Comparison of ENCODE assay signal across 11 mouse cellular contexts in genomic region chr7:29343746-29344145, GRCm38 (mm10). TPM values are rescaled to one million over a fixed set of nuclear protein-coding genes. Genes with fewer than 3 reads are reported as not detected.
DNase-seq lines count a peak whose midpoint lies in the region; ATAC-seq lines count a peak whose summit lies in the region.
"Had no signal": no experiment of that assay in that cellular context is flagged by ENCODE, and none has a peak within 500 bp of the region (broad histone marks: within the 10 kb centered on the region; RNA-seq: fewer than 3 reads in every experiment).

No protein-coding gene starts in this region.

- no peaks in the 10 kb centered on the region for H3K9me3 ChIP-seq in hindbrain, embryonic 10.5 days
- no peaks in the 10 kb centered on the region for H3K9me3 ChIP-seq in hindbrain, embryonic 16.5 days (ENCODE audit: control insufficient read depth, low read length)
- no peaks in the 10 kb centered on the region for H3K9me3 ChIP-seq in midbrain, embryonic 11.5 days (ENCODE audit: control insufficient read depth, low read length)
- H3K9me3 ChIP-seq in midbrain, embryonic 15.5 days: no peaks in the 10 kb centered on the region
- H3K9me3 ChIP-seq: intestine, embryonic 15.5 days had no signal

- WGBS in hindbrain, embryonic 10.5 days: 97% methylated on average over 7 of the region's 7 CpGs
- WGBS in hindbrain, embryonic 16.5 days: 91% methylated on average over 7 of the region's 7 CpGs
- 97% methylated on average over 7 of the region's 7 CpGs for WGBS in midbrain, embryonic 11.5 days
- WGBS in midbrain, embryonic 15.5 days: 89% methylated on average over 7 of the region's 7 CpGs

- no peak for DNase-seq in hindbrain, embryonic 10.5 days (ENCODE audit: low spot score)
- peak; percentile 47 for DNase-seq in midbrain, embryonic 11.5 days (ENCODE audit: low spot score, missing footprints)
- DNase-seq in cerebellum, adult 9-10 months: peak; percentile 67
- no peak for DNase-seq in right cerebral cortex, postnatal 4 days
- DNase-seq in yolk sac, embryonic 10.5 days (ENCODE audit: low spot score): no peak
- DNase-seq: embryo, embryonic 11 days; lung, adult 18-20 months; thymus, postnatal 14 days had no signal

- H3K4me3 ChIP-seq in hindbrain, embryonic 10.5 days: no peak overlapping the region
- H3K4me3 ChIP-seq in hindbrain, embryonic 16.5 days (ENCODE audit: low read length): no peak overlapping the region
- no peak overlapping the region for H3K4me3 ChIP-seq in midbrain, embryonic 11.5 days (ENCODE audit: low read depth, low read length)
- no peak overlapping the region for H3K4me3 ChIP-seq in midbrain, embryonic 15.5 days
- H3K4me3 ChIP-seq: intestine, embryonic 15.5 days had no signal

- peaks cover 22% of the 10 kb centered on the region for H3K36me3 ChIP-seq in hindbrain, embryonic 10.5 days
- H3K36me3 ChIP-seq in hindbrain, embryonic 16.5 days (ENCODE audit: control insufficient read depth, insufficient read depth, low read length): peaks cover 6% of the 10 kb centered on the region
- H3K36me3 ChIP-seq in midbrain, embryonic 11.5 days (ENCODE audit: control insufficient read depth, insufficient read depth, low read length): peaks cover 3% of the 10 kb centered on the region; the same call in 1 of the 2 replicates
- H3K36me3 ChIP-seq in midbrain, embryonic 15.5 days (replicated peaks): no peaks in the 10 kb centered on the region; the same call in 1 of the 2 replicates

- H3K27ac ChIP-seq in hindbrain, embryonic 10.5 days: peak overlapping the region; percentile 40
- H3K27ac ChIP-seq in hindbrain, embryonic 16.5 days (ENCODE audit: low read depth, low read length): no peak overlapping the region
- H3K27ac ChIP-seq in midbrain, embryonic 11.5 days (ENCODE audit: low read depth, low read length): no peak overlapping the region
- no peak overlapping the region for H3K27ac ChIP-seq in midbrain, embryonic 15.5 days
- H3K27ac ChIP-seq: intestine, embryonic 15.5 days had no signal

- no peaks in the 10 kb centered on the region for H3K27me3 ChIP-seq in hindbrain, embryonic 10.5 days (ENCODE audit: insufficient read depth, poor library complexity, severe bottlenecking)
- no peaks in the 10 kb centered on the region for H3K27me3 ChIP-seq in hindbrain, embryonic 16.5 days (replicated peaks; ENCODE audit: control insufficient read depth, insufficient read depth, low read length)
- no peaks in the 10 kb centered on the region for H3K27me3 ChIP-seq in midbrain, embryonic 11.5 days (ENCODE audit: control insufficient read depth, insufficient read depth, low read length)
- no peaks in the 10 kb centered on the region for H3K27me3 ChIP-seq in midbrain, embryonic 15.5 days (replicated peaks)
- H3K27me3 ChIP-seq: intestine, embryonic 15.5 days had no signal

- H3K4me2 ChIP-seq in hindbrain, embryonic 16.5 days (ENCODE audit: low read length): no peak overlapping the region
- no peak overlapping the region for H3K4me2 ChIP-seq in midbrain, embryonic 11.5 days
- no peak overlapping the region for H3K4me2 ChIP-seq in midbrain, embryonic 15.5 days
- H3K4me2 ChIP-seq: intestine, embryonic 15.5 days had no signal

- no peak overlapping the region for H3K9ac ChIP-seq in hindbrain, embryonic 16.5 days (ENCODE audit: low read depth, low read length)
- H3K9ac ChIP-seq in midbrain, embryonic 11.5 days (ENCODE audit: low read length): no peak overlapping the region
- H3K9ac ChIP-seq in midbrain, embryonic 15.5 days: no peak overlapping the region
- H3K9ac ChIP-seq: intestine, embryonic 15.5 days had no signal

- peaks cover 18% of the 10 kb centered on the region for H3K4me1 ChIP-seq in hindbrain, embryonic 10.5 days (replicated peaks)
- H3K4me1 ChIP-seq in hindbrain, embryonic 16.5 days (ENCODE audit: control insufficient read depth, insufficient read depth, low read depth, low read length): peaks cover 9% of the 10 kb centered on the region
- no peaks in the 10 kb centered on the region; the same call in 1 of the 2 replicates for H3K4me1 ChIP-seq in midbrain, embryonic 11.5 days (ENCODE audit: control insufficient read depth, insufficient read depth, low read length)
- H3K4me1 ChIP-seq in midbrain, embryonic 15.5 days: peaks cover 12% of the 10 kb centered on the region; the same call in 1 of the 2 replicates
- H3K4me1 ChIP-seq: intestine, embryonic 15.5 days had no signal

- no peak for ATAC-seq in hindbrain, embryonic 16.5 days
- ATAC-seq in midbrain, embryonic 11.5 days (ENCODE audit: low FRiP score): no peak
- no peak for ATAC-seq in midbrain, embryonic 15.5 days (replicated peaks)
- ATAC-seq: intestine, embryonic 15.5 days had no signal

RNA-seq across cellular contexts. Expression of gene Dpf1, which starts 40.0 kb away (rescaled TPM):
- polyA plus RNA-seq in hindbrain, embryonic 10.5 days (2016; fragmentation: Nextera tagmentation; extraction: Ambion mirVana): 28.3 and 60.6 TPM in 2 replicates
- polyA plus RNA-seq in hindbrain, embryonic 16.5 days (2015; fragmentation: Nextera tagmentation; extraction: Ambion mirVana): 166 and 173 TPM in 2 replicates
- 59.9 and 62.9 TPM in 2 replicates for polyA plus RNA-seq in midbrain, embryonic 11.5 days (2014; fragmentation: Nextera tagmentation; extraction: Ambion mirVana)
- polyA plus RNA-seq in midbrain, embryonic 15.5 days (2015; fragmentation: Nextera tagmentation; extraction: Ambion mirVana): 256 and 261 TPM in 2 replicates

RNA-seq across cellular contexts. Expression of gene Ppp1r14a, which starts 54.6 kb away (rescaled TPM):
- polyA plus RNA-seq in hindbrain, embryonic 10.5 days (2016; fragmentation: Nextera tagmentation; extraction: Ambion mirVana): 35.5 and 55.7 TPM in 2 replicates
- polyA plus RNA-seq in hindbrain, embryonic 16.5 days (2015; fragmentation: Nextera tagmentation; extraction: Ambion mirVana): 2.8 and 2.9 TPM in 2 replicates
- polyA plus RNA-seq in midbrain, embryonic 11.5 days (2014; fragmentation: Nextera tagmentation; extraction: Ambion mirVana): 21.6 and 21.8 TPM in 2 replicates
- 3.3 and 4.3 TPM in 2 replicates for polyA plus RNA-seq in midbrain, embryonic 15.5 days (2015; fragmentation: Nextera tagmentation; extraction: Ambion mirVana)

Comparison
In these comparisons a context has a peak if more than half of its experiments do, and no peak if none do; other contexts are left out.
1. DNase-seq: peak in midbrain, embryonic 11.5 days (single experiment) and cerebellum, adult 9-10 months (single experiment); none in hindbrain, embryonic 10.5 days (single experiment), right cerebral cortex, postnatal 4 days (single experiment) and yolk sac, embryonic 10.5 days (single experiment).